Mouse (Mus musculus) CD4-positive, CD25-positive, alpha-beta regulatory T cell, adult 4 months (primary cell): ENCODE measurements around the gene Gm11213. TPM values are rescaled to one million over a fixed set of nuclear protein-coding genes. Genes with fewer than 3 reads are reported as not detected.

Experiments
- ATAC-seq: one replicate; pipeline ENCODE4 v1.8.0; 2017
- polyA plus RNA-seq, 2 experiments: library from polyadenylated mRNA; unstranded; fragments of 100-300 nt; shearing (Covaris generic); gene quantifications; one replicate each; pipeline ENCODE4 v1.2.1; 2017

Gene Gm11213
- polyA plus RNA-seq, 2 experiments from 2014 or later = not detected

GRCm38 (mm10) chr4:63579649-63580048, 25.4 kb downstream of the Gm11213 start:
- ATAC-seq = no peak

- ATAC-seq = no peak
Observed at GRCm38 (mm10) chr4:63572621-63573020, 32.4 kb downstream of the Gm11213 start.

DNA sequence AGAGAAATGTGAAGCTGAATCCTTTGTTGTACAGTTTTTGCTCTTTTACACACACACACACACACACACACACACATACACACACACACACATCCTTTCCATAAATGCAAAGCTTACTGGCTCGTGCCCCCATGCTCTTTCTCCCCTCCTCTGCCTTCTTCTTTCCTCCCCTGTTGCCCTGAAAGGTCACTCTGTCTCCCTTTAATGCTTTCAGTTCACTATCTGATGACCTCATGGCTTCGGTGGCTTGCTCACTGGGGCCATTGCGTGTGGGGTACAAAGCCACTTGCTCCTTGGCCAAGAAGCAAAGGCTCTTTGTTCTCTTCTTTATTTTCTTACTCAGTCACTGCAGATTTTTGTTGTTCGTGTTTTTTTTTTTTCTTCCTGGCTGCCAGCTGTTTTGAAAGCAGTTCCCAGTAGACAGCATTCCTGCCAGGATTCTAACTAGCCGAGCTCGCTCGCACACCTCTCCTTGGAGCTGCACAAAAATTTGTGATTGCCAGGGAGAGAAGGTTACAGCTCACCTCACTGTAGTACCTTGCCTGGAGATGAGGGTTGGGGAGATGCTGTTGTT, 34.8 kb downstream of the Gm11213 start:
- no peak for ATAC-seq

- no peak for ATAC-seq
Observed at GRCm38 (mm10) chr4:63569322-63569721, 35.7 kb downstream of the Gm11213 start.

DNA sequence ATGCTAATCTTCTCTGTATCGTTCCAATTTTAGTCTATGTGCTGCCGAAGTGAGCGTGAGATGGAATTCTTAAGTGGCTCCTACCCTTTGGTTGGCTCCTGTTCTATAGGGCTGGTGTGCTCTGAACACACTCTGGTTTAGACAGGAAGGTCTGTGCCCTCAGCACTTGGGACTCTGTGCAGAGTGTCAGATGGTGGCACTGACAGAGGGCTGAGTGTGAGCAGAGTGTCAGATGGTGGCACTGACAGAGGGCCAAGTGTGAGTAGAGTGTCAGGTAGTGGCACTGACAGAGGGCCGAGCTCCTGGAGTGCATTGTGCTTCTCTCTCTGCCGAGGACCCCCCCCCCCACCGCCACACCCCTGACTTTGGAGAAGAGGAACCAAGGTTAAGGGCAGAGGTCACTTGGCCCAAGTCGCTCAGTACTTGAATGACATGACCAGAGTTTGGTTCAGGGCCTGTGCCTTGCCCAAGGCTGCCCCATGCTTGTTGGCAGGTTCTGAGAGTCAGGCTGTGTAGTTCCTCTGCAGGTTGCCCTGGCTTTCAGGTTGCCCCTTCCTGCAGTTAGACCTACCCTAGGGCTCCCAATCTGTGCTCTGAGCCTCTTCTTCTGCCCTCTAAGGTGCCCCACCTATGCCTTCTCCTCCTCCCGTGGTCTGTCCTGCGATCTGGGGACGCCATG, 37.2 kb downstream of the Gm11213 start:
- no peak for ATAC-seq

DNA sequence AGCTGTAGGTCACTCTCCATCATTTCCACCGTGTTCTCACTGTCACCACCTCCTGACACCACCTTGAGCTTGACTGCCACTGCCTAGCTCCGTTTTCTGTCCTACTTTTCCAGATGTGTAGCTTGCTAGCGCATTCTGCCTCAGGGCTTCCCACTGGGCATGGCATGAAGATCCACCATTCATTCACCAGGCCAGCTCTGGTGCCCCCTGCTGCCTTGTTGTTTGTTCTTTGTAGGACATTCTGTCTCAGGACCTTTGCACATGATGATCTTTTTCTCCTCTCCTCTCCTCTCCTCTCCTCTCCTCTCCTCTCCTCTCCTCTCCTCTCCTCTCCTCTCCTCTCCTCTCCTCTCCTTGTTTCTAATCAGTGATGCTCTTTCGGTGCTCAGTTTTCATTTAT, 42.3 kb downstream of the Gm11213 start:
- no peak for ATAC-seq

DNA sequence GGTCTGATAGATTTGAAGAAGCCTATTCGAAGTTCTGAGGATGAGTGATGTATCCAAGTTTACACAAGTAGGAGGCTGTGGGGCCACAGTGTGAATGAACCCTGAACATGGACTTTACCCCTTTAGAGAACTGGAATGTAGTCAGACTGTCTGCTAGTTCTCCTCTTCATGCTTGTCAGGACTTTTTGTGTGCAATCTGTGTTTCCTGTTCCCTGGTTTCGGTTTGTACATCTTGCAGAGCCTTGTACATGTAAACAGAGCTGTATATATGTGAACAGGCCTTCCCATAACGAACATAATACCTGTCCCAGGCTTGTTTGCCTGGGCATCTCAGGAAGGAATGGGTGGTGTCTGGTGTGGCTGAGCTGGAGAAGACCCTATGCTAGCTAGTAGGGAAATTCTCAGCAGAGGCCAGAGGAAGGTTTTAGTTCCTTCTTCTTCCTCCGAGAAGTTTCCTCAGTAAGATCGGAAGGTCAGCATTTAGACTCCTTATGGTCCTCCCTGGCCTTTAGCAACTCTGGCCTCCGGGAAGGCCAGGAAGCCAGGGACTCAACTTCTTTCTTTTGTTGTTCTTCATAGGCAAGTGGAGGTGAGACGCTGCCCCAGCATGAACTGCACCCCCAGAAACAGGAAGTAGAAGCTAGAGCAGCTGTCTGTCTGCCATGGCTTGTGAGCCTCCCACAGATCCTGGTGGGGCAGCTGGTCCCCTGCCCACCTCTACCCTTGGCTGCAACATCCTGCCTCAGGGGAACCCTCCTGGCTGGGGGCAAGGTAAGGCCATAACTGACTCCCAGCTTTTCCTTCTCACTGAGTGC, 43.0 kb downstream of the Gm11213 start:
- ATAC-seq = peak; percentile 53

GRCm38 (mm10) chr4:63560079-63560478, 45.0 kb downstream of the Gm11213 start:
- ATAC-seq = no peak

DNA sequence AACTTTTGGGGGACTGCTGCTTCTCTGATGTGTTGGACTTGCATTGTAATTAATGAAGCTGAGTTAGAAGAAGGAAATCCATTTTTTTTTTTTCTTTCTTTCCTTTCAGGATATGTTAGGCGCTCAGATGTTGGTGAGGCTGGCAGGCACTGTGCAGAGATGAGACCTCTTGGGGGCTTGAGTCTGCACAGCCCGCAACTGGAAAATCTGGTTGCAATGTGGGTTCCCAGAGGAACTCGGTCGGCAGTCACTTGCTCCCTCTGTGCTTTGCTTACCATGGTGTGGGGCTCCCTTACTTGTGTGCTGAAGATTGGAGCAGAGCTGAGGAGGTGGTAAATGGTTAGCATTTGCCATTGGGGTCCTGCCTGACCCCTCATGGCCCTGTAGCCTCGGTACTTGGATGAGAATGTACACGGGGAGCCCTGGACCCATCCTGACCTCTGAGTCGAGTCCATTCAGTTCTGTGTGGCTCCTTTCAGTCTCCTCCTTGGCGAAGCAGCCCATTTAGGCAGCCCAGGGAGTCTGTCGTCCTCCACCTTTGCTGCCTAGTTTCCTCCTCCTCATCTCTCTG, 45.8 kb downstream of the Gm11213 start:
- no peak for ATAC-seq

- ATAC-seq = peak; percentile 69
Observed at GRCm38 (mm10) chr4:63558407-63559081, 46.5 kb downstream of the Gm11213 start, which contains the start of gene Tmem268. Gene Tmem268, plus strand, starts transcription at chr4:63558781.

GRCm38 (mm10) chr4:63557124-63558059, 47.7 kb downstream of the Gm11213 start:
- no peak for ATAC-seq

DNA sequence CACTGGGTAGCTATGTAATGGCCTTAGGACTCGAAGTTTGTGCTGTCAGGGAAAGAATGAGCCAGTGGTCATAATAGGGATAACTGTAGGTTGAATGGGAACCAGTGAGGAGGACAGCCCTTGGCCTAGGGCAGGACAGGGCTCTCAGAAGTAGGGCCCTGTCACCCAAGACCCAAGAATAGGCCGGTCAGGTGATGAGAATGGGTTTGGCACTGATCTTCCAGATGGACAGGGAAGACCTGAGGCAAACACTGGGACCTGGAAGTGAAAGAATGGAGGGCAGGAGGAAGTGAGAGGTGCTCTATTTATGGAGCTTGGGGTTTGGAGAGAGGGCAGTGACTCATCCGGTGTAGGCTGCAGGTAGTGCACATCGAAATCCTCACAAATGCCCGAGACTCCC, 48.4 kb downstream of the Gm11213 start:
- no peak for ATAC-seq

GRCm38 (mm10) chr4:63555111-63555510, 50.0 kb downstream of the Gm11213 start:
- ATAC-seq = no peak

DNA sequence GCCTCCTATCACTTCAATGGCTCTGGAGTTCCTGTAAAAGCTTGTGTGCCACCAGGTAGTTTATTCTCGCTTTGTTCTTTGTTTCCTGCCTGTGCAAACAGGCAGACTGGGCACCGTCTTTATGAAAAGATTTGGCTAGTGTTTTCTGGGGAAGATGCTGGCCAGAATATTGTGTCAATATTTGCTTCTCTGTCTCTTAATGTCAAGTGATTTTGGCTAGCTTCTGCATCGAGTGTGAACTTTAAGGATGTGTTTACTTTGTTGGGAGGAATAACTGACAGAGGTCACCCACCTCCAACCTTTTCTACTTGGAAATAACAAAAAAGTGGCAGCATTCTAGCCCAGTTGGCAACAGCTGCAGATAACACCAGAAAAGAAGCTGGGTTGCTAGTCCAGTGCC, 50.4 kb downstream of the Gm11213 start:
- no peak for ATAC-seq

DNA sequence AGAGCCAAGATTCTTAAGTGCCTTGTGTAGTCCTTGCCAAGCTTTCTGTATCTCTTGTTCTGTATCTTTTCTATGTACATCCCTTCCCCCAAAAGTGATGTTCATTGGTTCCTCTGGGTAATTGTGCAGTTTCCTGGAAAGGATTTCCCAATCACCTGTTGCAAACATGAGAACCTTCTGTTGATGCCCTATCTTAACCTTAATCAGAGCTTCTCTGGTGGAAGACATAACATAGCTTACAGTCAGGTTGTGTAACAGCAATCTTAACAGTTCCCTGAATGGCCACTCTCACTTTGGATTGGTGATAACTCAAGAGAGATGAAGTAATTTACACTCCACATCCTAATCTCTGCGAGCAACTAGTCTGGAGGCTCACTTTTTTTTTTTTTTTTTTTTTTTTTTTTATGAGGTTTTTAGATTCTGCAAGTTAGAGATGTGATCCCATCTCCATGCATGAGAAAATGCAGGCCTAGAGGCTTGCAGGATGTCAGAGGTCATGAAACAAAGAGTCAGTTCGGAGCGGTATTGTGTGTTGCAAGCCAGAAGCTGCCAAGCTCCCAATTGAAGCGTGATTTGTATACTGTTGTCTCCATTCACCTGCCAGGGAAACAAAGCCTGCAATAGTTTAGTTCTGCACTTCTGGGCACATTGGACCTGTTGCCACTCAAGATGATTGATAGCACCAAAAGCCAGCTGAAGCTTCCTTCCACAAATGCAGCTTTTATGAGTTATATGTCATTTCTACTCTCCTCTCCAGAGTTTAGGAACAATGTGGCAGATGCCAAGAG, 51.1 kb downstream of the Gm11213 start:
- no peak for ATAC-seq

GRCm38 (mm10) chr4:63552865-63553264, 52.2 kb downstream of the Gm11213 start:
- ATAC-seq = no peak

GRCm38 (mm10) chr4:63550908-63551307, 54.2 kb downstream of the Gm11213 start:
- no peak for ATAC-seq

- ATAC-seq = no peak
Observed at GRCm38 (mm10) chr4:63548491-63548890, 56.6 kb downstream of the Gm11213 start.

DNA sequence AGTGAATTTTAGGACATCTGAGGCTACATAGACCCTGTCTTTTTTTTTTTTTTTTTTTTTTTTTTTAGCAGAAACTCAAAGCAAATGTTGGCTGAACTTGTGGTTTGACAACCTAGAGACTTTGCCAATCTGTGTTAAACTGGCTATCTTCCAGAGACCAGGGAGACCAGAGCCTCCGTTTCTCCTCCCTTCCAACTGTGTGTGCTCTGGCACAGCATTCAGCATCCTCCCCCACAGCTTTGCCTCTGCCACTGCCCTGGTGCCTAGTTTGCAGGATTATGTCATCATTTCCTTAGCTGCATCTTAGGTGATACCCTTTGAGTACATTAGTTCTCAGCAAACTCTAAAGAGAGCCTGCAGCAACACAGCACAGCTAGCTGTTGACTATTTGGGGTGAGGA, 57.3 kb downstream of the Gm11213 start:
- no peak for ATAC-seq
